Mouse (Mus musculus) embryonic facial prominence, embryonic 11.5 days (tissue): ENCODE data around the gene Pgc. TPM values are rescaled to one million over a fixed set of nuclear protein-coding genes. Genes with fewer than 3 reads are reported as not detected.

Source experiments
- ATAC-seq: fragments of 200-750 bp; cut with Nextera tagmentation; replicated peaks from 2 replicates; pipeline ENCODE4 v1.8.0; 2017; ENCODE audit warnings: low read depth; ENCODE audit not compliant: insufficient number of reproducible peaks, low FRiP score, low TSS enrichment
- DNase-seq: peaks from one replicate; pipeline ENCODE4 v3.0.0-alpha.2; 2015; ENCODE audit warnings: low spot score
- H3K27ac ChIP-seq: fragments of 300-500 bp; sonication (generic); replicated peaks from 2 replicates; pipeline ENCODE4 v1.5.1; 2014; ENCODE audit warnings: mild to moderate bottlenecking, low read depth, low read length, control low read depth
- H3K27me3 ChIP-seq: fragments of 300-500 bp; sonication (generic); 2 replicates; pipeline ENCODE4 v1.6.1; 2014; ENCODE audit warnings: mild to moderate bottlenecking, low read length, moderate library complexity, mixed read lengths; ENCODE audit not compliant: control insufficient read depth, insufficient read depth
- H3K36me3 ChIP-seq: fragments of 300-500 bp; sonication (generic); replicated peaks from 2 replicates; pipeline ENCODE4 v1.6.1; 2014; ENCODE audit warnings: low read depth, mild to moderate bottlenecking, low read length, moderate library complexity, mixed read lengths; ENCODE audit not compliant: control insufficient read depth, insufficient read depth
- H3K4me1 ChIP-seq: fragments of 300-500 bp; sonication (generic); 2 replicates; pipeline ENCODE4 v1.6.1; 2014; ENCODE audit warnings: low read length, mixed read lengths; ENCODE audit not compliant: control insufficient read depth, insufficient read depth
- H3K4me2 ChIP-seq: fragments of 300-500 bp; sonication (generic); 2 replicates; pipeline ENCODE4 v1.6.1; 2014; ENCODE audit warnings: low read depth, mild to moderate bottlenecking, control low read depth, low read length, moderate library complexity
- H3K4me3 ChIP-seq: fragments of 300-500 bp; sonication (generic); 2 replicates; pipeline ENCODE4 v1.5.1; 2014; ENCODE audit warnings: low read depth, low read length, control low read depth
- H3K9ac ChIP-seq: fragments of 300-500 bp; sonication (generic); replicated peaks from 2 replicates; pipeline ENCODE4 v1.6.1; 2014; ENCODE audit warnings: mild to moderate bottlenecking, control low read depth, low read length
- H3K9me3 ChIP-seq: fragments of 300-500 bp; sonication (generic); replicated peaks from 2 replicates; pipeline ENCODE4 v1.6.1; 2016; ENCODE audit warnings: mild to moderate bottlenecking, low read length, inconsistent platforms, mixed read lengths; ENCODE audit not compliant: control insufficient read depth
- WGBS: fragments of 180-500 bp; shearing (Covaris S2); extraction: QIAGEN DNeasy Blood & Tissue Kit; methylation state at CpG from one replicate; pipeline ENCODE4 v1.1.7; 2014; 5-methylcytosine and 5-hydroxymethylcytosine counted together
- polyA plus RNA-seq: library from polyadenylated mRNA; unstranded; fragments of >200 nt; fragmentation: Nextera tagmentation; extraction: Ambion mirVana; gene quantifications from 2 replicates; pipeline ENCODE4 v1.2.1, GENCODE M21; 2014

Gene Pgc
- polyA plus RNA-seq, 1 experiment from 2014 or later = 0.15 TPM

- H3K27ac ChIP-seq = no peak overlapping the region
- 1% methylated on average over 53 of the region's 60 CpGs for WGBS
- H3K36me3 ChIP-seq = no peaks in the 10 kb centered on the region
- no peaks in the 10 kb centered on the region for H3K9me3 ChIP-seq
- peak; percentile 72 for DNase-seq
- peak; percentile 83 for ATAC-seq
- H3K27me3 ChIP-seq = peaks cover 16% of the 10 kb centered on the region
- peaks cover 7% of the 10 kb centered on the region for H3K4me1 ChIP-seq
- H3K9ac ChIP-seq = peak overlapping the region; percentile 57
- peak overlapping the region; percentile 68 for H3K4me3 ChIP-seq
- H3K4me2 ChIP-seq = peak overlapping the region; percentile 98
Measured at GRCm38 (mm10) chr17:47737271-47738065, 10.8 kb downstream of the Pgc start.

DNA sequence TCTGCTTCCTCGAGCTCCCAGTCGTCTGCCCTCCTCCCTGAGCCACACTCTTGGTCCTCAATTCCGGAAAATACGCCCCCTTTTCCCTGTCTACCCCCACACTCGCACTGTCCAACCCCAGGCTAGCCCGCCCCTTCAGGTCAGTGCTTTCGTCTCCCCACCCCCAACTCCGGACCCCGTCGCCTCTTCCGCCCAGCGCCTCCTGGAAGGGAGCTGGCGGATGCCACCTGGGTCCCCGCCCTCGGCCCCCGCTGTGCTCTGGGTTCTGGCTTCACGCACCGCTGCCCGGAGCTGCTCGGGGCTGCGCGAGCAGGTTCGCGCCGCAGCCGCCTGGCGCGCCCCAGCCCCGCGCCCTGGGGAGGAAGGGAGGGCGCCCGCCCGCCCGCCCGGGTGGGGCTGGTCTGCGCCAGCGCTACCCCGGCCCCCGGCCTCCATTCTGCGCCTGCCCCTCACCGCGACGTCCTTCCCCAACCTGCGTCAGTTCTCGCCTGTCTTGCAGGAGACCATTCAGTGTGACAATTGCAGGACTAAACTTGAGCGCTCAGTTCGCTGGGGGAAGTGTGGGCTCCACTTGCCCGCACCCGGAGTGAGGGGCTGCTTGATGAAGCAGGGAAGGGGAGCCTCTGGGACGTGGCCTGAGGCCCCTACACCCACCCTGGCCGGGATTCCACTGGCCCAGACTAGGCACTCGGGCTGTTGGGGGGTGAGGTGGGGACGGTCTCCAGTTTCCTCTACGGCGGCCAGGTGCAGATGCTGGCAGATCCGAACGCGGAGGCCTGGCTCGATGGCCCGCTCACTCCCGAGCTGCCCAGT lies 11.6 kb downstream of the Pgc start:
- peaks cover 7% of the 10 kb centered on the region for H3K4me1 ChIP-seq
- peak overlapping the region; percentile 68 for H3K4me3 ChIP-seq
- H3K9me3 ChIP-seq = no peaks in the 10 kb centered on the region
- peaks cover 16% of the 10 kb centered on the region for H3K27me3 ChIP-seq
- WGBS = under 1% methylated on average over 54 of the region's 61 CpGs
- peak overlapping the region; percentile 98 for H3K4me2 ChIP-seq
- H3K27ac ChIP-seq = no peak overlapping the region
- DNase-seq (peak; percentile 34), ATAC-seq (peak; percentile 45)
- peak overlapping the region; percentile 57 for H3K9ac ChIP-seq
- no peaks in the 10 kb centered on the region for H3K36me3 ChIP-seq

GRCm38 (mm10) chr17:47738879-47739798 lies 12.5 kb downstream of the Pgc start:
- Histone ChIP-seq H3K4me2 (peak overlapping the region; percentile 98), H3K4me3 (peak overlapping the region; percentile 68), H3K9me3 (no peaks in the 10 kb centered on the region), H3K27ac (no peak overlapping the region), H3K4me1 (peaks cover 7% of the 10 kb centered on the region), H3K27me3 (peaks cover 16% of the 10 kb centered on the region), H3K36me3 (no peaks in the 10 kb centered on the region), H3K9ac (peak overlapping the region; percentile 57)
- DNase-seq (peak; percentile 22), ATAC-seq (no peak)
- 5% methylated on average over 20 of the region's 20 CpGs for WGBS

DNA sequence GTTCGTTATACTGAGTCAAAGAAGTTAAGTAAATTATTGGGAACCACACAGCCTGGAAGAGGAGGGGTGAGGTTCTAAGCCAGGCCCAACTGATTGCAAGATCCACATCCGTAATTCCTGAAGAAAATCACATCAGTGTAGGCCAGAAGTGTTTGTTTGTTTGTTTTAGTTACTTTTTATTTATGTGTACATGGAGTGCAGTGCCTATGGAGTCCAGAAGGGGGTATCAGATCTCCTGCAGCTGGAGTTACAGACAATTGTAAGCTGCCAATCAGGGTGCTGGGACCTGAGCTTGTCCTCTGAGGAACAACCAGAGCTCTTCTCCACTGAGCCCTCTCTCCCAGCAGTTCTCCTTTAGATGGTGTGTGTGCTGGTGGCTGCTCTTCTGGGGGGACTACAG lies 13.5 kb downstream of the Pgc start:
- Histone ChIP-seq H3K36me3 (no peaks in the 10 kb centered on the region), H3K27ac (no peak overlapping the region), H3K27me3 (peaks cover 16% of the 10 kb centered on the region), H3K9me3 (no peaks in the 10 kb centered on the region), H3K4me1 (peaks cover 7% of the 10 kb centered on the region), H3K4me2 (no peak overlapping the region), H3K9ac (no peak overlapping the region), H3K4me3 (no peak overlapping the region)
- WGBS = 62% methylated on average over 2 of the region's 2 CpGs
- no peak for DNase-seq
- ATAC-seq = no peak

GRCm38 (mm10) chr17:47742991-47743734 lies 16.5 kb downstream of the Pgc start:
- H3K27me3 ChIP-seq = peaks cover 12% of the 10 kb centered on the region
- WGBS = 40% methylated on average over 16 of the region's 16 CpGs
- no peak overlapping the region for H3K4me2 ChIP-seq
- DNase-seq (peak; percentile 21), ATAC-seq (no peak)
- no peaks in the 10 kb centered on the region for H3K36me3 ChIP-seq
- no peak overlapping the region for H3K4me3 ChIP-seq
- H3K4me1 ChIP-seq = peaks cover 7% of the 10 kb centered on the region; the same call in 1 of the 2 replicates
- H3K9ac ChIP-seq = no peak overlapping the region
- H3K27ac ChIP-seq = no peak overlapping the region
- no peaks in the 10 kb centered on the region for H3K9me3 ChIP-seq

DNA sequence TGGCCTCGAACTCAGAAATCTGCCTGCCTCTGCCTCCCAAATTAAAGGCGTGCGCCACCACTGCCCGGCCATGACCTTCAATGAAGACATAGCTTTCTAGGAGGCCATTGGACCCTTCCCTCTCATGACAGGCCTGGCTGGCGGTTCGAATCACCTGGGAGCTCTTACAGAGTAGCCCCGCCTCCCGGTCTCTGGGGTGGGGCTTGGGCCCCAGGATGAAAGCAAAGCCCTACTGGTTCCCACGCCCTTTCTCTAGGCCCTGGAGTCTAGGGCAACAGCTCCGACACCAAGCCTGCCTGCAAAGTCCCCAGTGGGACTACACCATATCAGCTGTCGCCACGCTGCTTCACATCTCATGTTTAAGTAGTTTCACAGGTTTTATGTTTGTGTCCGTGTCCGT lies 17.4 kb downstream of the Pgc start:
- Histone ChIP-seq H3K9ac (no peak overlapping the region), H3K27me3 (peaks cover 6% of the 10 kb centered on the region; the same call in 1 of the 2 replicates), H3K27ac (no peak overlapping the region), H3K9me3 (no peaks in the 10 kb centered on the region), H3K4me2 (no peak overlapping the region), H3K4me1 (no peaks in the 10 kb centered on the region), H3K36me3 (no peaks in the 10 kb centered on the region), H3K4me3 (no peak overlapping the region)
- DNase-seq (no peak), ATAC-seq (no peak)
- 94% methylated on average over 14 of the region's 14 CpGs for WGBS

- Histone ChIP-seq H3K36me3 (no peaks in the 10 kb centered on the region), H3K27ac (no peak overlapping the region), H3K4me1 (no peaks in the 10 kb centered on the region), H3K27me3 (no peaks in the 10 kb centered on the region), H3K4me2 (no peak overlapping the region), H3K9me3 (no peaks in the 10 kb centered on the region), H3K9ac (no peak overlapping the region), H3K4me3 (no peak overlapping the region)
- ATAC-seq = no peak
- WGBS = 85% methylated on average over 10 of the region's 10 CpGs
- DNase-seq = no peak
Measured at GRCm38 (mm10) chr17:47744746-47745368, 18.2 kb downstream of the Pgc start.
